Mouse (Mus musculus): ENCODE results near the gene Rundc3a.

- no peak for TF ChIP-seq CTCF (IDR thresholded peaks at IDR 0.05; ENCODE audit: control insufficient read depth, insufficient read depth, insufficient replicate concordance, low read depth, low read length)
- no peak for TF ChIP-seq POLR2A (IDR thresholded peaks at IDR 0.05; ENCODE audit: control insufficient read depth, low read depth, low read length)
Measured at GRCm38 (mm10) chr11:102436471-102436790, 43.2 kb downstream of the Rundc3a start.
